Mouse (Mus musculus) layer of hippocampus, adult 9-10 months (tissue): ENCODE data around the gene Tm7sf2.
"Not testable (repeated sequence)": the region's sequence is repeated elsewhere in the genome, so short reads cannot be mapped to it uniquely, and the experiment has no call there.

ENCODE experiments used
- DNase-seq: peaks from one replicate; pipeline ENCODE4 v3.0.0; 2022; ENCODE audit warnings: low spot score

Gene Tm7sf2

GRCm38 (mm10) chr19:6044102-6044501 lies 24.1 kb downstream of the Tm7sf2 start:
- not testable (repeated sequence) for DNase-seq

- no peak for DNase-seq
Measured at GRCm38 (mm10) chr19:6042293-6042692, 25.9 kb downstream of the Tm7sf2 start.

- no peak for DNase-seq
Measured at GRCm38 (mm10) chr19:6040002-6040401, 28.2 kb downstream of the Tm7sf2 start.

- DNase-seq = no peak
Measured at GRCm38 (mm10) chr19:6038326-6038725, 29.8 kb downstream of the Tm7sf2 start.

GRCm38 (mm10) chr19:6037695-6038094 lies 30.5 kb downstream of the Tm7sf2 start:
- DNase-seq = no peak

GRCm38 (mm10) chr19:6035966-6036585 lies 32.1 kb downstream of the Tm7sf2 start:
- DNase-seq = no peak

- no peak for DNase-seq
Measured at GRCm38 (mm10) chr19:6030520-6031280, 37.5 kb downstream of the Tm7sf2 start.

GRCm38 (mm10) chr19:6029426-6029825 lies 38.7 kb downstream of the Tm7sf2 start:
- no peak for DNase-seq

GRCm38 (mm10) chr19:6028991-6029390 lies 39.2 kb downstream of the Tm7sf2 start:
- DNase-seq = no peak

GRCm38 (mm10) chr19:6023930-6024329 lies 44.2 kb downstream of the Tm7sf2 start:
- DNase-seq = no peak

- no peak for DNase-seq
Measured at GRCm38 (mm10) chr19:6023059-6023458, 45.1 kb downstream of the Tm7sf2 start.

- no peak for DNase-seq
Measured at GRCm38 (mm10) chr19:6020276-6020675, 47.9 kb downstream of the Tm7sf2 start.

GRCm38 (mm10) chr19:6018142-6019089 lies 49.8 kb downstream of the Tm7sf2 start:
- DNase-seq = peak; percentile 93

- DNase-seq = no peak
Measured at GRCm38 (mm10) chr19:6016532-6016931, 51.6 kb downstream of the Tm7sf2 start.

GRCm38 (mm10) chr19:6015511-6016315 lies 52.5 kb downstream of the Tm7sf2 start, which contains the start of gene Capn1:
Gene Capn1 (minus strand): TSS chr19:6015897.
- DNase-seq = no peak

- DNase-seq = no peak
Measured at GRCm38 (mm10) chr19:6014991-6015510, 53.1 kb downstream of the Tm7sf2 start.

- DNase-seq = no peak
Measured at GRCm38 (mm10) chr19:6013691-6014090, 54.5 kb downstream of the Tm7sf2 start.
